Mouse (Mus musculus) 3T3-L1 (cell line): ENCODE measurements around the gene Gm7980.
"Not testable (repeated sequence)": the region's sequence is repeated elsewhere in the genome, so short reads cannot be mapped to it uniquely, and the experiment has no call there.

Experiments used
- DNase-seq: peaks from one replicate; pipeline ENCODE4 v3.0.0-alpha.2; 2015; ENCODE audit warnings: low read depth, low spot score

Gm7980 gene

DNA sequence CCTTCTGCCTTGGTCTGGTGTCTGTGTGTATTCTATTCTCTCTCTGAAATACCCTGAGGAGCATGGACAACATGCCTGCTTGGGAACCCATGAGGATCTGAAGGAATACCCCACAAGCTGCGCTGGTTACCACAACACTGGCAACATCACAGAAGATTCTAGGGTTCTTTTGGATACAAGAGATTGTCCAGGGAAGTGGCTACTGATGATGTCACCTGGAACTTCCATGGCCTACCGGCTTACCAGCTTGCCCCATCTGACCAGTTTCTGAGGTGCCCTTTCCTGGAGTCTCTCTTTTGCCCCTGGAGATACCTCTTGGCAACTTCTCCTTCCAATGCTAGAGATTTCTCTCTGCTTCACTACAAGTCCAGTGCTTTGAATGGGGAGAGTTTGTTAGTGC lies at the start of gene Gm7980:
TSS of gene Gm7980 (minus strand) at position 101 of the 400 bp plus-strand sequence.
- DNase-seq = not testable (repeated sequence)

- not testable (repeated sequence) for DNase-seq
Observed at GRCm38 (mm10) chr14:41943695-41944094, 36.6 kb upstream of the Gm7980 start, which contains the start of gene 1700024B05Rik. TSS of gene 1700024B05Rik (plus strand) at chr14:41943995.

DNA sequence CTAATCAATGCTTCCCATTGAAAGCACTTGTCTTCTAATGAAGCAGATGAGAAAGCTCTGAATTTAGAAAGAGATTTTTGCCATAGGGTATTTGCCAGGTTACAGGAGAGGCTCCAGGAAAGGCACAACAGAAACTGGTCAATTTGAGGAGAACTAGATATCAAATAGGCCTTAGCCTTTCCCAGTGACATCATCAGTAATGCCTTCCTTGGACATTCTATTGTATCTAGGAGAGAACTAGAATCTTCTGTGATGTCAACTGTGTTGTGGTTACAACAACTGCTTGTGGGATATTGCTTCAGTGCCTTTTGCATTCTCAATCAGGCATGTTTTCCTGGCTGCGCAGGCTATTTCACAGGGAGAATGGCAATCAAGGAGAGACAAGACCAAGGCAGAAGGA lies 17.6 kb upstream of the Gm7980 start, which contains the start of gene 1700049E17Rik1:
TSS of gene 1700049E17Rik1 (plus strand) at position 301 of the 400 bp plus-strand sequence.
- DNase-seq = not testable (repeated sequence)
